Mouse (Mus musculus) embryonic stem cell, embryonic (primary cell): Measurements from ENCODE around the gene Csf3.

ENCODE experiments used
- CTCF ChIA-PET, 4 experiments: fragments of 300-600 bp in 2 of 4; fragments of 350-600 bp in 2 of 4; sonication (Branson Sonifier 250); formaldehyde crosslinking; loops; one replicate each; lab custom pipeline; 2022; ENCODE audit warnings: inconsistent platforms in 2 of 4; lab: Charles Lee
- POLR2A ChIA-PET, 4 experiments: fragments of 300-600 bp in 2 of 4; fragments of 350-600 bp in 2 of 4; sonication (Branson Sonifier 250); formaldehyde crosslinking; loops; one replicate each; lab custom pipeline; 2022; ENCODE audit warnings: antibody characterized with exemption in 4 of 4, inconsistent platforms in 1 of 4; lab: Charles Lee

The Csf3 gene

GRCm38 (mm10) chr11:98708282-98708956, 7.4 kb downstream of the Csf3 start:
- POLR2A ChIA-PET = interaction anchor here in 3 of 4 experiments (0.8 to 4.3 kb wide), 19 partner anchors 10 to 519 kb away, joined by 3 to 15 read pairs (median 3); partner anchors contain the start of gene Psmd3 (in 2 of the 3)
- CTCF ChIA-PET = interaction anchor here (0.5 to 7.6 kb wide), 15 partner anchors 9 to 949 kb away, joined by 3 to 60 read pairs (median 4); partner anchors contain the start of gene Psmd3 (in 1 of the 4)

- CTCF ChIA-PET = interaction anchor here in 3 of 4 experiments (0.8 to 7.6 kb wide), 13 partner anchors 8 to 171 kb away, joined by 3 to 60 read pairs (median 4); partner anchors contain the start of genes Csf3 (in 1 of the 3) and Psmd3 (in 1 of the 3)
- POLR2A ChIA-PET = interaction anchor here in 2 of 4 experiments (0.8 to 3.0 kb wide), 14 partner anchors 9 to 519 kb away, joined by 3 to 15 read pairs (median 4); partner anchors contain the start of gene Psmd3 (in 2 of the 2)
Measured at GRCm38 (mm10) chr11:98709001-98709741, 8.1 kb downstream of the Csf3 start.

GRCm38 (mm10) chr11:98710416-98711045, 9.5 kb downstream of the Csf3 start:
- POLR2A ChIA-PET = interaction anchor here in 3 of 4 experiments (0.5 to 3.5 kb wide), 15 partner anchors 11 to 99 kb away, joined by 3 to 15 read pairs (median 3); partner anchors contain the start of genes Med24 (in 1 of the 3) and Psmd3 (in 1 of the 3)
- CTCF ChIA-PET = interaction anchor here (0.6 to 7.6 kb wide), 27 partner anchors 7 to 169 kb away, joined by 3 to 60 read pairs (median 7); partner anchors contain the start of genes Csf3 (in 3 of the 4), Psmd3 (in 2 of the 4) and Thra (in 2 of the 4)

- ChIA-PET CTCF (interaction anchor here (0.6 to 7.6 kb wide), 21 partner anchors 7 to 148 kb away, joined by 3 to 60 read pairs (median 8); partner anchors contain the start of genes Csf3 (in 2 of the 4), Thra (in 2 of the 4) and Psmd3 (in 1 of the 4)), POLR2A (interaction anchor here in 2 of 4 experiments (0.6 to 3.5 kb wide), 11 partner anchors 10 to 78 kb away, joined by 3 to 14 read pairs (median 3); partner anchors contain the start of gene Med24 (in 1 of the 2))
Measured at GRCm38 (mm10) chr11:98711046-98711434, 10.0 kb downstream of the Csf3 start.

- CTCF ChIA-PET = interaction anchor here (0.5 to 4.6 kb wide), 28 partner anchors 8 to 270 kb away, joined by 3 to 48 read pairs (median 4); partner anchors contain the start of genes Csf3 (in 2 of the 4), Gjd3 (in 1 of the 4), Psmd3 (in 1 of the 4) and Thra (in 1 of the 4)
- POLR2A ChIA-PET = interaction anchor here in 3 of 4 experiments (0.7 to 3.5 kb wide), 14 partner anchors 9 to 131 kb away, joined by 3 to 14 read pairs (median 4); partner anchors contain the start of gene Psmd3 (in 1 of the 3)
Measured at GRCm38 (mm10) chr11:98712009-98712408, 10.9 kb downstream of the Csf3 start.

- CTCF ChIA-PET = interaction anchor here in 3 of 4 experiments (0.8 to 4.6 kb wide), 8 partner anchors 8 to 74 kb away, joined by 3 to 48 read pairs (median 4); partner anchors contain the start of genes Csf3 (in 1 of the 3) and Thra (in 1 of the 3)
- POLR2A ChIA-PET = interaction anchor here in 2 of 4 experiments (1.0 to 3.5 kb wide), 5 partner anchors 8 to 95 kb away, joined by 3 to 14 read pairs (median 4); partner anchors contain the start of gene Psmd3 (in 1 of the 2)
Measured at GRCm38 (mm10) chr11:98713703-98714102, 12.6 kb downstream of the Csf3 start.

GRCm38 (mm10) chr11:98715946-98716345, 14.9 kb downstream of the Csf3 start:
- POLR2A ChIA-PET = interaction anchor here in 3 of 4 experiments (0.5 to 1.5 kb wide), 11 partner anchors 19 to 126 kb away, joined by 3 to 5 read pairs (median 3); no protein-coding TSS in a partner anchor

GRCm38 (mm10) chr11:98717904-98718303, 16.8 kb downstream of the Csf3 start:
- ChIA-PET POLR2A (interaction anchor here (0.5 to 2.9 kb wide), 42 partner anchors 9 to 962 kb away, joined by 3 to 20 read pairs (median 5); partner anchors contain the start of genes Med24 (in 2 of the 4), Nr1d1 (in 2 of the 4), Thra (in 2 of the 4) and Psmd3 (in 1 of the 4)), CTCF (interaction anchor here (0.5 to 5.0 kb wide), 83 partner anchors 8 to 450 kb away, joined by 3 to 60 read pairs (median 4); partner anchors contain the start of genes Csf3 (in 3 of the 4), Nr1d1 (in 2 of the 4), Med24 (in 1 of the 4) and Msl1 (in 1 of the 4))

More at GRCm38 (mm10) chr11:98715946-98716345, 14.9 kb downstream of the Csf3 start:
- CTCF ChIA-PET = interaction anchor here in 3 of 4 experiments (0.7 to 5.0 kb wide), 8 partner anchors 9 to 487 kb away, joined by 3 to 60 read pairs (median 4); no protein-coding TSS in a partner anchor

GRCm38 (mm10) chr11:98720756-98721155, 19.7 kb downstream of the Csf3 start:
- ChIA-PET POLR2A (interaction anchor here in 3 of 4 experiments (0.9 to 5.4 kb wide), 20 partner anchors 8 to 113 kb away, joined by 3 to 45 read pairs (median 3); partner anchors contain the start of genes Thra (in 2 of the 3), Csf3 (in 1 of the 3), Med24 (in 1 of the 3) and Psmd3 (in 1 of the 3)), CTCF (interaction anchor here in 3 of 4 experiments (0.7 to 2.2 kb wide), 14 partner anchors 8 to 164 kb away, joined by 3 to 13 read pairs (median 4); partner anchors contain the start of gene Med24 (in 1 of the 3))

- ChIA-PET CTCF (interaction anchor here (0.5 to 2.3 kb wide), 37 partner anchors 9 to 772 kb away, joined by 3 to 16 read pairs (median 4); partner anchors contain the start of genes Psmd3 (in 1 of the 4) and Thra (in 1 of the 4)), POLR2A (interaction anchor here in 3 of 4 experiments (0.5 to 5.4 kb wide), 34 partner anchors 8 to 940 kb away, joined by 3 to 45 read pairs (median 3); partner anchors contain the start of genes Thra (in 2 of the 3), Csf3 (in 1 of the 3), Med24 (in 1 of the 3) and Psmd3 (in 1 of the 3))
Measured at GRCm38 (mm10) chr11:98721458-98722226, 20.6 kb downstream of the Csf3 start.

- CTCF ChIA-PET = interaction anchor here in 3 of 4 experiments (1.0 to 2.3 kb wide), 3 partner anchors 22 to 64 kb away, joined by 3 to 11 read pairs (median 6); no protein-coding TSS in a partner anchor
- POLR2A ChIA-PET = interaction anchor here in 2 of 4 experiments (1.2 to 5.4 kb wide), 5 partner anchors 8 to 71 kb away, joined by 3 to 45 read pairs (median 8); partner anchors contain the start of gene Thra (in 1 of the 2)
Measured at GRCm38 (mm10) chr11:98723098-98723497, 22.0 kb downstream of the Csf3 start.

- CTCF ChIA-PET = interaction anchor here in 2 of 4 experiments (0.5 to 1.1 kb wide), 2 partner anchors 8 to 13 kb away, joined by 3 read pairs; no protein-coding TSS in a partner anchor
Measured at GRCm38 (mm10) chr11:98725926-98726506, 25.0 kb downstream of the Csf3 start.

GRCm38 (mm10) chr11:98729119-98729588, 28.1 kb downstream of the Csf3 start, which contains the start of gene Med24:
TSS of gene Med24 (minus strand) at chr11:98729435.
- POLR2A ChIA-PET = interaction anchor here (0.7 to 2.2 kb wide), 19 partner anchors 8 to 216 kb away, joined by 3 to 12 read pairs (median 4); partner anchors contain the start of gene Thra (in 2 of the 4)
- CTCF ChIA-PET = interaction anchor here in 2 of 4 experiments (0.7 to 1.7 kb wide), 5 partner anchors 9 to 58 kb away, joined by 3 to 8 read pairs (median 5); no protein-coding TSS in a partner anchor

More at GRCm38 (mm10) chr11:98725926-98726506, 25.0 kb downstream of the Csf3 start:
- POLR2A ChIA-PET = interaction anchor here in 2 of 4 experiments (1.2 to 1.5 kb wide), 5 partner anchors 8 to 21 kb away, joined by 3 to 6 read pairs (median 3); no protein-coding TSS in a partner anchor

- ChIA-PET POLR2A (interaction anchor here in 2 of 4 experiments (0.6 to 2.5 kb wide), 16 partner anchors 8 to 59 kb away, joined by 3 to 14 read pairs (median 5); partner anchors contain the start of gene Thra (in 1 of the 2)), CTCF (interaction anchor here in 3 of 4 experiments (0.5 to 3.7 kb wide), 12 partner anchors 9 to 1433 kb away, joined by 3 to 13 read pairs (median 6); partner anchors contain the start of gene Thra (in 1 of the 3))
Measured at GRCm38 (mm10) chr11:98730727-98731126, 29.7 kb downstream of the Csf3 start.
